Mouse (Mus musculus) spleen, adult 2 months (tissue): ENCODE results near the gene Ctsg.

Experiments
- CTCF ChIP-seq: fragments of 200-500 bp; IDR thresholded peaks from 2 replicates; pipeline ENCODE4 v1.5.1; 2011; ENCODE audit warnings: mild to moderate bottlenecking, inconsistent platforms; ENCODE audit not compliant: insufficient read depth, insufficient read length, insufficient replicate concordance; ENCODE audit errors: extremely low read depth
- POLR2A ChIP-seq: fragments of 200-500 bp; IDR thresholded peaks from 2 replicates; pipeline ENCODE4 v1.6.1; 2011; ENCODE audit warnings: low read depth, low read length, inconsistent platforms

GRCm38 (mm10) chr14:56085167-56085566 lies 17.2 kb downstream of the Ctsg start, which contains the start of gene Mcpt8:
- TF ChIP-seq CTCF (no peak), POLR2A (no peak)
